Mouse (Mus musculus) kidney, adult 2 months (tissue): Measurements from ENCODE around the gene Hist1h2ap.

Experiments
- CTCF ChIP-seq: fragments of 200-500 bp; conservative IDR thresholded peaks from 2 replicates; pipeline ENCODE4 v1.5.1; 2011; ENCODE audit warnings: low read depth, mild to moderate bottlenecking, control low read depth, low read length, moderate library complexity, mixed read lengths; ENCODE audit not compliant: insufficient read depth, insufficient read length
- POLR2A ChIP-seq: fragments of 200-500 bp; IDR thresholded peaks from one replicate; pipeline ENCODE4 v1.6.1; 2011; ENCODE audit warnings: low read depth, low read length, control low read depth

- TF ChIP-seq POLR2A: no peak
- TF ChIP-seq CTCF: no peak
Measured at GRCm38 (mm10) chr13:21787760-21788593, 45.3 kb downstream of the Hist1h2ap start.
